Mouse (Mus musculus) right cerebral cortex, postnatal 14 days (tissue): ENCODE measurements around the gene Hif3a.

ENCODE experiments used
- DNase-seq: peaks from one replicate; pipeline ENCODE4 v3.0.0; 2022

The Hif3a gene

GRCm38 (mm10) chr7:16988405-16988804, 73.8 kb downstream of the Hif3a start:
- no peak for DNase-seq

- no peak for DNase-seq
Observed at GRCm38 (mm10) chr7:16987541-16988149, 74.6 kb downstream of the Hif3a start.

GRCm38 (mm10) chr7:16982859-16983568, 79.2 kb downstream of the Hif3a start, which contains the start of gene Gm42372:
Gene Gm42372 (plus strand): TSS chr7:16983086.
- peak; percentile 93 for DNase-seq
